Mouse (Mus musculus): ENCODE data around the gene Ankrd13a. TPM values are rescaled to one million over a fixed set of nuclear protein-coding genes. Genes with fewer than 3 reads are reported as not detected.

Gene Ankrd13a
- total RNA-seq, 2 experiments from 2014 or later = 41.7 to 42.3 TPM

- no peak for DNase-seq (ENCODE audit: low spot score in 2 of 2)
These were observed 22.0 kb downstream of the Ankrd13a start for GRCm38 (mm10) chr5:114796299-114797012.

- DNase-seq (ENCODE audit: low spot score in 2 of 2) = no peak
These were observed 22.8 kb downstream of the Ankrd13a start for GRCm38 (mm10) chr5:114797253-114797652.

- no peak for DNase-seq (ENCODE audit: low spot score in 2 of 2)
These were observed 25.4 kb downstream of the Ankrd13a start for GRCm38 (mm10) chr5:114799848-114800247.

DNA sequence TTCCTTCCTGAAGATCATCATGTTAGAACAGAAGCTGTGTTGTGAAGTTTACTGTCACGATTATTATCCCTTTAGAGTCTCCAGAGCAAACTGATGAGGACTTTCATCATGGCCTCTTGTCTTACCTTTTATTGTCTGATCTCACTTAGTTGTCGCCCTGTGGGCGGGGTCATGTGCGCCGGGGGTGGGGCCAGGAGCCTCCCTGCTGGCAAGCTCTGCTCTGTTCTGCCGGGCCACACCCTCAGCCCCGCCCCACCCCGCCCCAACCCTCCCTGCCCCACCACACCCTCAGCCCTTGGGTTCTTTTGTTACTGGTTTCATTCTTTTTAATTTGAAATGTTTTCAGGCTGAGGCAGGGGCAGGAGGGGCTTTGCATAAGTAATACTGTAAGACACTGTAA is 26.6 kb downstream of the Ankrd13a start:
- no peak for DNase-seq (ENCODE audit: low spot score in 2 of 2)

- no peak for DNase-seq (ENCODE audit: low spot score in 2 of 2)
These were observed 27.4 kb downstream of the Ankrd13a start for GRCm38 (mm10) chr5:114801841-114802240.

GRCm38 (mm10) chr5:114803231-114803630 is 28.8 kb downstream of the Ankrd13a start:
- no peak for DNase-seq (ENCODE audit: low spot score in 2 of 2)

DNA sequence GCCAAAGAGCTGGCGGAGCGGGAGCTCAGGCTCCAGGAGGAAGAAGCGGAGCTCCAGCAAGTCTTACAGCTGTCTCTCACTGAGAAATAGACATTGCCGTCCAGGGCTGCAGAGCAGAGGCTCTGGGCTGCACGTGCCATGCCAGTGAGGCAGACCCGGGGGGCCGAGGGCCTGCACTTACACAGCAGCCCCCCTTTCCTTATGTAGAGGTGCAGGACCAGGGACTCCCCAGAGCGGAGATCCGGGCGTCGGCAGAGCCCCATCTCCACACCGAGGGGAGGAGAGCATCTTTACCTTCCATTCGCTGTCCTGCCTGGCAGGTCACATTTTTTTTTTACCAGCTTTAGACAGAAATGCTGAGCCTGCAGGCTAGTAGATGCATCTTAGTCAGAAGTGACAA is 29.9 kb downstream of the Ankrd13a start:
- DNase-seq (ENCODE audit: low spot score in 2 of 2) = no peak

- DNase-seq (ENCODE audit: low spot score in 2 of 2) = peak in 1 of 2 experiments; percentile 63
These were observed 30.5 kb downstream of the Ankrd13a start for GRCm38 (mm10) chr5:114804958-114805357.

DNA sequence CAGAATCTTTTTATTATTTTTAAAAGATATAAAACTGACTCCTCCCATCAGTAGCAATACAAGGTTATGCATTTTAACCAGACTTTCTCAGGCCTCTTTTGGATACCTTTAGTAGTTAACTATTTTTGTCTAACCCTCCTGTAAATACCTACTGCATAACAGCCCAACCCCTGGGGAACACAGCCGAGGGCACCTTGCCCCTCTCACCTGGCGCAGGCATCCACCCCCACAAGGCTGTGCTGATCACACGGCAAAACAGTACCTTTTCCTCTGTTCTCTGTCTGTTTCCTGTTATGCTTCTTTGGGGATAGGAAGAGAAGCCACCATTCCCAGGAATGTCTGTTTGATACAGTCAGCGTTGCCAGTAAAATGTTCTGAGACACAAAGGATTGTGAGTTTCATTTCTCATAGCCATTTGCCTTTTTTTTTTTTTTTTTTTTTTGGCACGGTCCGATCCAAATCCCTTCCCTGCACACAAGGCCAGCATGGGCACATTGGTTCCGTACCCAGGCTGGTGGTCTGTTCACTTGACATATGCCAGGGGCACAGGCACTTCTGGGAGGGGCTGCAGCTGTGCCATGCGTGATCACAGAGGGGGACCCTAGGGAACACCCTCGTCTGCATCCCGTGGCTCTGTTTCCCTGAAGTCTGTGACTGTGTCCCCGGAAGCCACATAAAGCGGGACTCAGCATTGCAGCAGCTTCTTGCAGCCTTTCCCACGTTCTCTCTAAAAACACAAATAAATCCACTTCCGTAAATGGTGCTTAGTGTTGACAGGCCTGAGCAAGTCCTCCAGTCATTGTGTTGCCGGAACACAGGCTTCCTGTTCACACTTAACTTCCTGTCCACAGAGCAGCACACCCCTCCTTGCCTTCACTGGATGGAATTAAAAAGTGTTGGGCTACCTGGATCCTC is 31.2 kb downstream of the Ankrd13a start:
- no peak for DNase-seq (ENCODE audit: low spot score in 2 of 2)

- DNase-seq (ENCODE audit: low spot score in 2 of 2) = no peak
These were observed 32.2 kb downstream of the Ankrd13a start for GRCm38 (mm10) chr5:114806636-114807035.

DNA sequence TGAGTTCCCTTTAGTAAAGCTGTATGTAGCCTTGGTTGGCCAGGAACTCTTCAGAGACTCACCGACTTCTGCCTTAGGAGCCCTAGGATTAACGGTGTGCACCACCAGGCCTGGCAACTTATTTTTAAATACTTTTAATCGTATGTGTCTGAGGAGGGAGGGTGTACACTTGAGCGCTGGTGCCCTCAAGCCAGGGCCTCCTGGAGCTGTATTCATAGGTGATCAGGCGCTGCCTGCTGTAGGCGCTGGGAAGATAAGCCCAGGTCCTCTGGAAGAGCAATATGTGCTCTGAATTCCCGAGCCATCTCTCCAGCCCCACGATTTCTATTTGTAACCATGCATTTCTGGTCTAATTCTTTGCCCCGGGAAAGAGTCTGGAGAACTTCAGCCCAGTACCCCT is 32.6 kb downstream of the Ankrd13a start:
- no peak for DNase-seq (ENCODE audit: low spot score in 2 of 2)

- DNase-seq (ENCODE audit: low spot score in 2 of 2) = no peak
These were observed 33.0 kb downstream of the Ankrd13a start for GRCm38 (mm10) chr5:114807468-114807867.

- no peak for DNase-seq (ENCODE audit: low spot score in 2 of 2)
These were observed 33.4 kb downstream of the Ankrd13a start for GRCm38 (mm10) chr5:114807893-114808292.

GRCm38 (mm10) chr5:114808385-114808784 is 33.9 kb downstream of the Ankrd13a start:
- DNase-seq (ENCODE audit: low spot score in 2 of 2) = no peak

GRCm38 (mm10) chr5:114809181-114809756 is 34.8 kb downstream of the Ankrd13a start:
- DNase-seq (ENCODE audit: low spot score in 2 of 2) = no peak

GRCm38 (mm10) chr5:114809826-114810225 is 35.3 kb downstream of the Ankrd13a start:
- DNase-seq (ENCODE audit: low spot score in 2 of 2) = no peak

- peak; percentile 90 to 91 for DNase-seq (ENCODE audit: low spot score in 2 of 2)
These were observed 39.2 kb downstream of the Ankrd13a start for GRCm38 (mm10) chr5:114813525-114814181.

- DNase-seq (ENCODE audit: low spot score in 2 of 2) = no peak
These were observed 42.1 kb downstream of the Ankrd13a start for GRCm38 (mm10) chr5:114816599-114816998.

DNA sequence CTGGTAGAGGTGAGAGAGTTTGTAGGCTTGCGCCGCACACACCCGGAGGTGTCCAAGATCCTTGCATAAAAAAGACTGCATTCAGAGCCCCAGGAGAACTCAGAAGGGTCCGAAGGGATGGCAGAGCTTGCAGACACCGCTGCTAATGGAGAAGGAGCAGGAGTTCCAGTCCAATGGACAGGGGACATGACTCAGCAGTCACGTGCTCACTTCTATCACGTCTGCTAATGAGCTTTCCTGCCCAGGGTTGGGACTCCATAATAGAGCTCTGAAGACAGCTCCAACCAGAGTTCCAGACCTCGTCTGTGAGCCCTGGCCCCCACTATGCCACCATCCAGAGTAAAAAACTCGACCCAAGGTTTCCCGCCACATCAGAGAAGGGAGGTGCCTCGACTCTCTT is 43.6 kb downstream of the Ankrd13a start:
- DNase-seq (ENCODE audit: low spot score in 2 of 2) = no peak

- peak; percentile 73 to 77 for DNase-seq (ENCODE audit: low spot score in 2 of 2)
These were observed 48.6 kb downstream of the Ankrd13a start, which contains the start of gene 1500011B03Rik for GRCm38 (mm10) chr5:114822796-114823688. TSS of gene 1500011B03Rik (minus strand) at chr5:114823468.
